Mouse (Mus musculus) thymus, postnatal 25 days (tissue): ENCODE measurements around the gene Mon2.
"Not testable (repeated sequence)": the region's sequence is repeated elsewhere in the genome, so short reads cannot be mapped to it uniquely, and the experiment has no call there.

Experiments
- DNase-seq: peaks from one replicate; pipeline ENCODE4 v3.0.0; 2022

Mon2 gene

GRCm38 (mm10) chr10:123057082-123057481 is 19.2 kb downstream of the Mon2 start:
- DNase-seq = no peak

- no peak for DNase-seq
These were observed 19.8 kb downstream of the Mon2 start for GRCm38 (mm10) chr10:123056463-123056862.

- DNase-seq = no peak
These were observed 20.9 kb downstream of the Mon2 start for GRCm38 (mm10) chr10:123055205-123056000.

- DNase-seq = no peak
These were observed 22.7 kb downstream of the Mon2 start for GRCm38 (mm10) chr10:123053557-123053956.

- no peak for DNase-seq
These were observed 24.3 kb downstream of the Mon2 start for GRCm38 (mm10) chr10:123052021-123052420.

GRCm38 (mm10) chr10:123048730-123049129 is 27.6 kb downstream of the Mon2 start:
- no peak for DNase-seq

GRCm38 (mm10) chr10:123039936-123040335 is 36.4 kb downstream of the Mon2 start:
- no peak for DNase-seq

GRCm38 (mm10) chr10:123032078-123032646 is 44.1 kb downstream of the Mon2 start:
- DNase-seq = no peak

GRCm38 (mm10) chr10:123031449-123031848 is 44.9 kb downstream of the Mon2 start:
- no peak for DNase-seq

- no peak for DNase-seq
These were observed 45.7 kb downstream of the Mon2 start for GRCm38 (mm10) chr10:123030589-123030988.

- no peak for DNase-seq
These were observed 47.4 kb downstream of the Mon2 start for GRCm38 (mm10) chr10:123028949-123029348.

- not testable (repeated sequence) for DNase-seq
These were observed 49.6 kb downstream of the Mon2 start for GRCm38 (mm10) chr10:123026736-123027135.

GRCm38 (mm10) chr10:123013435-123013834 is 62.9 kb downstream of the Mon2 start:
- no peak for DNase-seq

GRCm38 (mm10) chr10:123011421-123011820 is 64.9 kb downstream of the Mon2 start:
- DNase-seq = no peak

- no peak for DNase-seq
These were observed 70.8 kb downstream of the Mon2 start for GRCm38 (mm10) chr10:123005237-123006185.

GRCm38 (mm10) chr10:123004475-123005236 is 71.6 kb downstream of the Mon2 start:
- DNase-seq = no peak

- DNase-seq = no peak
These were observed 74.3 kb downstream of the Mon2 start for GRCm38 (mm10) chr10:123001985-123002384.

GRCm38 (mm10) chr10:123001363-123001762 is 74.9 kb downstream of the Mon2 start:
- DNase-seq = no peak

GRCm38 (mm10) chr10:122999356-122999755 is 76.9 kb downstream of the Mon2 start:
- DNase-seq = no peak

- DNase-seq = no peak
These were observed 78.5 kb downstream of the Mon2 start for GRCm38 (mm10) chr10:122997852-122998251.

- DNase-seq = no peak
These were observed 81.8 kb downstream of the Mon2 start for GRCm38 (mm10) chr10:122994402-122995107.

GRCm38 (mm10) chr10:122991648-122992047 is 84.7 kb downstream of the Mon2 start:
- no peak for DNase-seq
